Mouse (Mus musculus): ENCODE measurements around the gene Mmadhc.
A peak's percentile ranks its signal among the peaks of the same experiment; 100 is the strongest.

Mmadhc gene

DNA sequence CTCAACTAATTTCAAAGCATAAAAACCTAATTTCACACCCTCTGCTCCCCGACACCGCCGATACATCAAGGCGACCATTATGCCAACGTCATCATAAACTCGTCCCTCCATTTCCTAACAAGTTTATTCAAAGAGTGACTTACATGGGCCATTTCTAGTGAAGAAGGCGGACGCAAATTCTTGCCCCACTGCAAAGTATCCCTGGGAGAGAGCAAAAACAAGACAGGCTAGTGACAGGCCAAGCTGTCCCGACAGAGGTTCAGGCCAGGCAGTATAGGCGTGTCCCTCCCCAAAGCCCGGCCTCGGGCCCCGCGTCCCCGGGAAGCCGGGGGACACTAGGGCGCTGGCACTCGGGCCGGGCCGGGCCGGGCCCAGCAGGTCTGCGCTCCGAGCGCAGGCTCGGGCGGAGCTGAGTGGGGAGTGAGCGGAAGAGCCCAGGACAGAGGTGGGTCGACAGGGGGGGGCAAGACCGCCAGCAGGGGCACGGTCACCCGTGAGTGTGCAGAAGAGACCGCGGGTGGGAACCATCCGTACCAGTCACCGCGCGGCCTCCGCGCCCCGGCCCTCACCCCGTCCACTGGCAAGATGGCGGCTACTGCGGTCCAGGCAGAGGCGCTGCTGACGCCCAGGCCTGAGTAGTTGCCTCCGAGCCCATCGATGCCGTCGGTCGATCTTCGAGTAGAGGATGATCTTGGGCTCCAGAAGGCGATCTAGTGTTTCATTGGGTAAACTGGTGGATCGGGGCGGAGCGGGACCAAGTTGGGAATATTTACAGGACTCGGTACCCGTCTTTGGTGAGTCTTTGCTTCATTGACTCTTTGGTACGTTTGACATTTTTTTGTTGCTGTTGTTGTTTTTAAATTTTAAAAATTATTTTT lies at the start of gene Mmadhc:
Mmadhc (minus strand) TSS at position 693 of the 878 bp plus-strand sequence.
- DNase-seq = peak; percentile 89

GRCm38 (mm10) chr2:50343598-50343997 lies 47.0 kb upstream of the Mmadhc start:
- no peak for DNase-seq

DNA sequence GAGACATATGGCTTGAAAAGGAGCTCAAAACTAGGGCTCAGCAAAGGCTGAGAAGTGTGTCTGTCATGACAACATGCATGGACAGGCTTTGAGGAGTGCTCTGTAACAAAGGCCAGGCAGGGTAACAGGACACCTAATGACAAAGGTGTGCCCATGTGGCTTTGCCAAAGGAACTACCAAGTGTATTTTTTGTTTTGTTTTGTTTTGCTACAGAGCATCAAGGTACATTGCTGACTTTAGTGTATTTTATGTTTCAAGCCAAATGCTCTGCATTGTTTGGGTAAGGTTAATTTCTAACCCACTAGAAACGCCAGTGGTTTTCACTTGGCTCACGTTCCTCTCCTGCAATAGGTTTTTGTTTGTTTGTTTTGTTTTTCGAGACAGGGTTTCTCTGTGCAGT lies 42.5 kb upstream of the Mmadhc start:
- no peak for DNase-seq

DNA sequence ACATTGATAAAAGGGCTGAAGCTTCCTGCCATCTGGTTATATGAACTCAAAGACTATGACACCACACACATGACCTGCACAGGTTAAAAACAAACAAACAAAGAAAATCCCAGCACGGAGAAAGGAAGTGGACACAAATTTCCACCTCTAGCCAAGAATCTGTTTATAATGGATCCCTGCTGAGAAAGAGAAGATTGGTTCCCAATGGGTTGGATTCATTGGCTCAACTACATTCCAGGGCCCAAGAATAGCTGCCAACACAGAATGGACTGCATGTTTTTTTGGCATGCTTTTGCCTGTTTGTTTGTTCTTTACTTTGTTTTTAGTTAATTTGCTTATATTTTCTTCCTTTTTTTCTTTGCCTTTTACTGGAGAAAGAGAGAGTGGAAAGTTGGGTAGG lies 41.0 kb upstream of the Mmadhc start:
- DNase-seq = no peak

GRCm38 (mm10) chr2:50331716-50332270 lies 35.2 kb upstream of the Mmadhc start:
- no peak for DNase-seq

GRCm38 (mm10) chr2:50328181-50328580 lies 31.6 kb upstream of the Mmadhc start:
- no peak for DNase-seq

DNA sequence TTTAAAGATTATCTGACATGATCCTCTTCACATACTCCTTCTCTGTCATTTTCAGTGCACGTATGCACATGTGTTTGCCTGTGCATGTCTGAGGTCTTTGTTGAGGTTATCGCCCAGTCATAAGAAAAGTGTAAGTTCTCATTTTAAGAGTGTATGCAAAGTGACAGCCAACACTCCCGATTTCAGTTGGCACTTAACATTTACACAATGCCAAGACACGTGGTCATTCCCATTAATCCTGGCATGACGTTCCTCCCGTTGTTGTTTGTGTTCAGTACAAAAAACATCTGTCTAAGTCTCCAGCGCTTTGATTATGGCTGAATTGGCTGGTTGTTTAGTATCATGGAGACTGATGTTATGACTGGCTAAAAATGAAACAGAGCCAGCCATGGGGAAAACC lies 28.2 kb upstream of the Mmadhc start:
- DNase-seq = no peak

DNA sequence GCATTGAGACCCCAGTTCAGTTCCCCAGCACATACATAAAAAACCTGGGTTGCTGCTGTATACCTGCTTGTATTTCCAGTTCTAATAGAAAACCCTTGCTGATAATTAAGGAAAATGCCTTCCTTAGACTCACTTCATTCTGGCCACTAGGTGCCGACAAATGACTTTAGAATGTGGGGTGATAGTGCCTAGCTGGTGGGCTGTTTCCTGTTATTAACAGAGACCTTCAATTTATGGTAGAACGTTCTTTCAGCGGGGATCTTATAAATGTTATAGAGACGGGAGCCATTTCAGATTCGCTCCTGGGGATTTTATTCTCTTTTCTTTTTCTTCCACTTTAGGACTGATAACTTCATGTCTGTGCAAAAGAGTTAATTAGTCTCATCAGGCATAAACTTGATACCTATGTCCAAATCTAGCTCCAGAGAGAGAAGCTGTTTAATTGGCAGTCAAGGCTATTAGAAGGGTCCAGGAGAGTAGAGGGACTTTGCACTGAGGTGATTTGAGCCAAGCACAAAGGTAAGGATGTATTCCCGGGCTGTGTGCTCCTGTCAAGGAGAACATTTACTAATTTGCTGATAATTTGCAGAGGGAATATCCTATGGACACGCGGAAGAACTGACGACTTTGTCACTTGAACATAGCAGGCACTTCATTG lies 10.2 kb upstream of the Mmadhc start:
- peak; percentile 61 for DNase-seq

- DNase-seq = peak; percentile 13
Measured at GRCm38 (mm10) chr2:50304824-50305577, 8.4 kb upstream of the Mmadhc start.

- DNase-seq = no peak
Measured at GRCm38 (mm10) chr2:50296987-50297350, 368 bp upstream of the Mmadhc start.

- DNase-seq = peak; percentile 11
Measured at GRCm38 (mm10) chr2:50295562-50295961, 1.0 kb downstream of the Mmadhc start.

DNA sequence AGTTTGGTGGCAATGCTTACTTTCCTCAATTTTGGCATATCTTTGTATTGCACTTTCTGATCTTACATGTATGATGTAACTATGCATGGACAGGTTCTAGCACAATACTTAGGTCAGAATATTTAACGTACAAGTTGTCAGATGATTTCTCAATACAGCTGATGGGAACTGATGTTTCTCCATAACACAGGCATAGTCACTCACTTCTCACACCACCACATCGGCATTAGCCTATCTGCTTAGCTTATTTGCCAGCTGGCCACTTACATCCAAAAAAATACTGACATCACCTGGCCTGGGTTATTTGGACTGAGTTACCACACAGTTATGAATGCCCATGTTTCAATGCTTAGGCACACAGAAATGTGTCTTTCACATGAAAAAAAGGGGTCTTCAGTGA lies 2.5 kb downstream of the Mmadhc start:
- no peak for DNase-seq

GRCm38 (mm10) chr2:50293572-50293971 lies 3.0 kb downstream of the Mmadhc start:
- DNase-seq = no peak

DNA sequence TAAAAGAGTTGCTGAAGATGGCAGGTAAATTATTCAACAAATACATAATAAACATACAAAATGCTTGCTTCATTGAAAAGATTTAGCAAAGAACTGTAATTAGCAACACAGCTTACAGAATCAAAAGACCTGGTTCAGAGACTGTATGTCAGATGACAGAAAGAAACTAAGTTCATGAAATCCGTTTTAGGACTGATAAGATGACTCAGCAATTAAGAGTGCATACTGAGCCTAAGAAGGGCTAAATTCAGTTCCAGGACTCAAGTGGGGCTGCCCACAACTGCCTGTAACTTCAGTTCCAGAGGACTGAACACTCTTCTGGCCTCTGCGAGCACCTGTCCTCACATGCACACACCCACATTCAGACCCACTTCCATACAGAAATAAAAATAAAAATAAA lies 4.7 kb downstream of the Mmadhc start:
- DNase-seq = no peak

GRCm38 (mm10) chr2:50290754-50291153 lies 5.8 kb downstream of the Mmadhc start:
- DNase-seq = no peak

GRCm38 (mm10) chr2:50284781-50285180 lies 11.8 kb downstream of the Mmadhc start:
- DNase-seq = no peak

DNA sequence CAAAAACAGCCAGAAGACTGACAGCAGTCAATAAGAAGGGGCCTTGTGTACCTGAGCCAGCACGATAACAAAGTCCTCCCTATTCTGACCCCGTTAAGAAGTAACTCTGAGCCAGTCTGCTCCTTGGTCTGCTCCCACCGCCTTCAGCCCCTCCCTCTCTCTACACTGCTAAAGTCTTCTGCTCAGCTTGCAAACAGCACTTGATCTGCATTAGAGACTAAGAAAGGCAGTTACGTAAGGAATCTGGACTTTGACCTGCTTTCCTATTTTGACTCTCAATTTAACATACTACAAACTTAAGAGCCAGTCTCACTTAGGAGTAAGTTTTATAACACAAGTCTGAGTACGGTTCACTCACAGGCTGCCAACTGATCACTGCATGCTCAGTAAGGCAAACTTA lies 12.6 kb downstream of the Mmadhc start:
- no peak for DNase-seq

GRCm38 (mm10) chr2:50276715-50277114 lies 19.9 kb downstream of the Mmadhc start:
- DNase-seq = no peak

DNA sequence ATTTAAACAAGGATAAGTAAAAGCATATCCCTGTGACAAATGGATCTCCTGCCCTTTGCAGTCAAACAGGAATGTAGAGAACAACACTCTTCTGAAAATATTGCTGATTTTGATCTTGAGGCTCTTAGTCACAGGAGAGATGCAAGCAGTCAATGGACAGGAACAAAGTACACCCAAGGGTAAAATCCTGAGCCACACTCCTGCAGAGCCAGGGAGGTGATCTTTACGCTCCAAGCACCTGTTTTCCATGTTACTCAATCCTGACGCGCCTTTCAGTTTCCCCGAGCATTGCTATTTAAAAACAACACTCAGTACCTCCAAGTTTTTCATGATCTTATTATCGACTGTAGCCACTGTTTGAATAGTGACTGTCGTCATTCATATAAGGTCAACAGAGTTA lies 23.2 kb downstream of the Mmadhc start:
- no peak for DNase-seq

DNA sequence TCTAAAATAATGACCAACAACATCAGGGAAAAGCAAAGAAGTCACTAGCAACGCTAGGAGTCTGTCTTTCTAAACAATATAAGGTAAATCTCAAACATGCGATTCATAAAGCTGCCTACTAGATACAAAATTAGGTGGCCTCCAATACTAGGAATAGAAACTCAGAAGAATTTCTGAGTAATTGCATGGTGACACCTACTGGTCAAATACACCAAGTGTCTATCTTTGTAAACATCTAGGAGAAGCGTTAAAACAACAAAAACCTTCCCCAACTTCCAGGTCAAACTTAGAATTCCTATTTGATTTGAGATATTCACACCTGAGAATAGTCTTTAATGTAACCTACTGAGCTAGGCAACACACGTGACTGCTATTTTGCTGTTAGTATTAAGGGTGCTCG lies 24.4 kb downstream of the Mmadhc start:
- DNase-seq = no peak

- no peak for DNase-seq
Measured at GRCm38 (mm10) chr2:50268514-50268913, 28.1 kb downstream of the Mmadhc start.

DNA sequence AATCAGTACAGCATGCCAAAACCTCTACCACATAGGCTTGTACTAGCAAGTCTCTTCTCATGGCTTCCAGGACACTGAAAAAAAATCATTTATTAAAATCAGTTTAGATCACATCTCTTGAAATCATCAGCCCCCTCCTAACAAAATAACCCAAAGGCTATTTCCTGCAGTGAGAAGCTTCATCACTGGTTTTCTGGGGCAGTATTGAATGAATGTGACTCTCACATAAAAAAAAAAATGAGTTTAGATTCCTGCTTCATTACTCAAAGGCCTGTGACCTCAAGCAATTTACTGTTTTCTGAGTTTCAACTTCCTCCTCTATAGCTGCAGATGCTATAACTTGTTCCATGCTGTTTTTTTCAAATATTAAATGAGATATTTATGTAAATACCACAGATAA lies 29.6 kb downstream of the Mmadhc start:
- no peak for DNase-seq

- DNase-seq = no peak
Measured at GRCm38 (mm10) chr2:50265215-50265785, 31.3 kb downstream of the Mmadhc start.
